Mouse (Mus musculus) stomach, postnatal 0 days (tissue): Measurements from ENCODE around the gene Adad2.

Source experiments
- CTCF ChIP-seq: IDR thresholded peaks from 2 replicates; pipeline ENCODE4 v1.5.1; 2016; ENCODE audit warnings: antibody characterized with exemption, low read depth, mild to moderate bottlenecking, moderate library complexity
- EP300 ChIP-seq: optimal IDR thresholded peaks from 2 replicates; pipeline ENCODE3; 2016; ENCODE audit warnings: antibody characterized with exemption

DNA sequence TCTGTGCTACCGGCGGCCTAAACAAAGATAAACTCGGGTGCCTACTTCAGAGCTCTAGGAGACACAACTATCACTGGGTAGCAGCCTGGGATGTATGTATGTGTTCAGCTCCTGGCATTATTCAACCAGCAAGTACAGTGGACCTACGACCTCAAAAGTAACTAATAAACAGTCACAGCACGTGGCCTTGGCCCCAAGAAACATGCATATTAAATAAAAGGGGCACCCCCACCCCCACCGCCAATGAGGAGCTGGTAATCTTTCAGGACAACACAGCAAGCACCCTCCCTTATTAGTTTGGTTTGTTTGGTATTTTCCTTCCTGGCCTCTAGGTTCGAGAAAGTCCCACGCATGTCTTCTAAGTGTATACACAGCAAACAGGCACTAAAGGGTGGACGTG is 44.3 kb upstream of the Adad2 start:
- no peak for TF ChIP-seq CTCF
- TF ChIP-seq EP300, result no peak
